Mouse (Mus musculus): ENCODE data around the gene Cbx5.

GRCm38 (mm10) chr15:103251595-103251994 lies 12.0 kb upstream of the Cbx5 start:
- TF ChIP-seq CTCF (IDR thresholded peaks at IDR 0.05; ENCODE audit: low read depth), result no peak
- TF ChIP-seq EP300 (optimal IDR thresholded peaks at IDR 0.05), result no peak

Data from stomach, postnatal 0 days (tissue).